Comparison of ENCODE assay signal across 7 mouse cellular contexts in the genomic region with DNA sequence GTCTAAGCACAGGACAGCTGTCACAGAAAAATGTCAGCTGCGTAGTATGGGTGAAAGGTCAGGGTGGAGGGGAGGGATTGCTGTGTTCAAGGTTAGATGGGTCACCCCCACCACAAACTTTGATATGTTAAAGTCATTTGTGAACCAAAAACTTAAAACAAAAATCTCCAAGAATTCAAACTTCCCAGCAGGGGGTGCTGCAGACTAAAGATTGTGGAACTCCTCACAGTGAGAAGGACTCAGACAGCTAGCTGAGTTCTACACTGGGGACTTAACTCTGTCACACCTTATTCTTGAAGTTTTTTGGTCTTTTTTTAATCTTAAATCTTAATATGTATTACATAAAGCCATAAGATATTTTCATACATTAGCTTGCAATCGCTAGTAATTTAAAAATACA. TPM values are rescaled to one million over a fixed set of nuclear protein-coding genes. Genes with fewer than 3 reads are reported as not detected.
DNase-seq lines count a peak whose midpoint lies in the region; ATAC-seq and TF ChIP-seq lines count a peak whose summit lies in the region.

No protein-coding gene starts in this region.

- TF ChIP-seq CTCF in CH12.LX (conservative IDR thresholded peaks at IDR 0.05 in 1 of 2, IDR thresholded peaks at IDR 0.05 in 1 of 2; ENCODE audit: low read depth in 2 of 2, low read length in 2 of 2): peak in 1 of 2 experiments; percentile 58; a peak in 2 of 4 replicates
- peak; percentile 52 for TF ChIP-seq CTCF in hindbrain, postnatal 0 days (IDR thresholded peaks at IDR 0.05; ENCODE audit: low read depth)

- no peak for TF ChIP-seq EP300 in CH12.LX (IDR thresholded peaks at IDR 0.05; ENCODE audit: low read length)

- 91% methylated on average over 2 of the region's 2 CpGs for WGBS in hindbrain, embryonic 11.5 days
- WGBS in hindbrain, embryonic 12.5 days: 86% methylated on average over 2 of the region's 2 CpGs
- 86% methylated on average over 2 of the region's 2 CpGs for WGBS in hindbrain, postnatal 0 days

- H3K4me2 ChIP-seq in hindbrain, embryonic 11.5 days (replicated peaks; ENCODE audit: low read depth, low read length): no peak overlapping the region
- no peak overlapping the region for H3K4me2 ChIP-seq in hindbrain, embryonic 12.5 days (replicated peaks)
- H3K4me2 ChIP-seq in CH12.LX (ENCODE audit: insufficient read depth, low read depth, poor library complexity, severe bottlenecking): no peak overlapping the region
- no peak overlapping the region for H3K4me2 ChIP-seq in hindbrain, postnatal 0 days (ENCODE audit: low read depth, low read length)

- no peak overlapping the region for H3K4me3 ChIP-seq in hindbrain, embryonic 11.5 days (ENCODE audit: low read depth, low read length)
- H3K4me3 ChIP-seq in hindbrain, embryonic 12.5 days: no peak overlapping the region
- no peak overlapping the region for H3K4me3 ChIP-seq in CH12.LX (replicated peaks in 1 of 3; ENCODE audit: low read depth in 2 of 3, low read length in 2 of 3, poor library complexity in 1 of 3)
- no peak overlapping the region for H3K4me3 ChIP-seq in hindbrain, postnatal 0 days (ENCODE audit: low read length)

- H3K36me3 ChIP-seq in hindbrain, embryonic 11.5 days (ENCODE audit: control insufficient read depth, insufficient read depth, low read length): peaks cover 12% of the 10 kb centered on the region; the same call in 1 of the 2 replicates
- H3K36me3 ChIP-seq in hindbrain, embryonic 12.5 days: peaks cover 56% of the 10 kb centered on the region
- peaks cover 51 to 79% of the 10 kb centered on the region in 2 experiments for H3K36me3 ChIP-seq in CH12.LX (replicated peaks in 1 of 2; ENCODE audit: control insufficient read depth in 1 of 2, insufficient read depth in 1 of 2, low read length in 1 of 2)
- H3K36me3 ChIP-seq in hindbrain, postnatal 0 days (ENCODE audit: insufficient read depth, low read length): peaks cover 10% of the 10 kb centered on the region; the same call in 1 of the 2 replicates

- in situ Hi-C loops in CH12.LX (cut with MboI; ENCODE audit: low pct_ligation_motif_present, low pct_unique_long_range_greater_than_20kb, low sequenced_read_pairs): no loop called here

- no peak overlapping the region for H3K27ac ChIP-seq in hindbrain, embryonic 11.5 days (ENCODE audit: low read depth, low read length)
- H3K27ac ChIP-seq in hindbrain, embryonic 12.5 days: no peak overlapping the region
- H3K27ac ChIP-seq in CH12.LX (ENCODE audit: insufficient read depth, low read depth): no peak overlapping the region
- no peak overlapping the region for H3K27ac ChIP-seq in hindbrain, postnatal 0 days

- H3K9me3 ChIP-seq in hindbrain, embryonic 11.5 days (ENCODE audit: control insufficient read depth, low read length): no peaks in the 10 kb centered on the region
- no peaks in the 10 kb centered on the region for H3K9me3 ChIP-seq in hindbrain, embryonic 12.5 days (replicated peaks)
- peaks cover 9% of the 10 kb centered on the region for H3K9me3 ChIP-seq in CH12.LX (replicated peaks; ENCODE audit: low read length)
- no peaks in the 10 kb centered on the region for H3K9me3 ChIP-seq in hindbrain, postnatal 0 days (ENCODE audit: low read length)

- ATAC-seq in hindbrain, embryonic 11.5 days (ENCODE audit: low FRiP score): no peak
- no peak for ATAC-seq in hindbrain, embryonic 12.5 days (ENCODE audit: low FRiP score)
- no peak for ATAC-seq in hindbrain, postnatal 0 days

- no peaks in the 10 kb centered on the region; the same call in none of the 2 replicates for H3K79me2 ChIP-seq in CH12.LX (replicated peaks; ENCODE audit: control insufficient read depth, extremely low read depth, insufficient read depth, poor library complexity, severe bottlenecking)

- peak; percentile 63 for TF ChIP-seq RAD21 in CH12.LX (IDR thresholded peaks at IDR 0.05; ENCODE audit: low read depth, low read length)

- dilution Hi-C loops in CH12.LX (cut with MboI; ENCODE audit: extremely low pct_ligation_motif_present, extremely low pct_unique_long_range_greater_than_20kb, low sequenced_read_pairs): no loop called here

- peak; percentile 49 for DNase-seq in hindbrain, embryonic 11.5 days (ENCODE audit: low spot score)
- peak; percentile 52 for DNase-seq in 3T3-L1 (ENCODE audit: low read depth, low spot score)
- peak; percentile 39 for DNase-seq in CH12.LX (ENCODE audit: extremely low read depth)
- DNase-seq in hindbrain, postnatal 0 days (ENCODE audit: low spot score): peak; percentile 76
- DNase-seq in right cerebral cortex, postnatal 10 days (ENCODE audit: low spot score in 2 of 2): peak; percentile 48 to 72
- DNase-seq in cerebellum, adult 8-10 months: no peak

- no peaks in the 10 kb centered on the region for H3K4me1 ChIP-seq in hindbrain, embryonic 11.5 days (replicated peaks; ENCODE audit: control insufficient read depth, insufficient read depth, low read length)
- H3K4me1 ChIP-seq in hindbrain, embryonic 12.5 days: 0 out of 2 replicates have a peak, but pooled peaks cover 5% of the 10 kb centered on the region
- H3K4me1 ChIP-seq in CH12.LX (ENCODE audit: control insufficient read depth in 1 of 2, insufficient read depth in 2 of 2): peaks cover 0 to 35% of the 10 kb centered on the region in 2 experiments; a peak in 2 of 4 replicates
- H3K4me1 ChIP-seq in hindbrain, postnatal 0 days (ENCODE audit: insufficient read depth, low read length): no peaks in the 10 kb centered on the region

- no peak for TF ChIP-seq POLR2A in CH12.LX (IDR thresholded peaks at IDR 0.05; ENCODE audit: low read depth, low read length)

- no peaks in the 10 kb centered on the region for H3K27me3 ChIP-seq in hindbrain, embryonic 11.5 days (ENCODE audit: control insufficient read depth, insufficient read depth, low read length)
- H3K27me3 ChIP-seq in hindbrain, embryonic 12.5 days: no peaks in the 10 kb centered on the region
- no peaks in the 10 kb centered on the region for H3K27me3 ChIP-seq in CH12.LX (replicated peaks)
- H3K27me3 ChIP-seq in hindbrain, postnatal 0 days (ENCODE audit: insufficient read depth, low read length): no peaks in the 10 kb centered on the region

- H3K9ac ChIP-seq in hindbrain, embryonic 11.5 days (ENCODE audit: low read depth, low read length): no peak overlapping the region
- no peak overlapping the region for H3K9ac ChIP-seq in hindbrain, embryonic 12.5 days
- H3K9ac ChIP-seq in CH12.LX (ENCODE audit: insufficient read depth, low read depth): no peak overlapping the region
- H3K9ac ChIP-seq in hindbrain, postnatal 0 days (replicated peaks; ENCODE audit: low read length): no peak overlapping the region

TF ChIP-seq in CH12.LX, 34 proteins besides CTCF, POLR2A, EP300 and RAD21:
- TF ChIP-seq SMC3 (IDR thresholded peaks at IDR 0.05; ENCODE audit: low read depth, low read length): peak; percentile 41
- TF ChIP-seq ELF1 (IDR thresholded peaks at IDR 0.05; ENCODE audit: low read depth, low read length): no peak
TF ChIP-seq in CH12.LX: peak in this region for 1.

RNA-seq across cellular contexts. Expression of a gene that starts 31.7 kb away (rescaled TPM):
- 22.8 and 28.4 TPM in 2 replicates for polyA plus RNA-seq in hindbrain, embryonic 11.5 days (2014; fragmentation: Nextera tagmentation; extraction: Ambion mirVana)
- polyA plus RNA-seq in hindbrain, embryonic 12.5 days (2016; fragmentation: Nextera tagmentation; extraction: Ambion mirVana): 29.0 and 29.5 TPM in 2 replicates
- 17.6 and 17.8 TPM in 2 replicates for total RNA-seq in CH12.LX (2012; rRNA removed)
- 25.0 and 25.7 TPM in 2 replicates for total RNA-seq in CH12.LX (2014; rRNA removed)
- 26.0 and 28.2 TPM in 2 replicates for polyA plus RNA-seq in CH12.LX (2012; ENCODE audit: insufficient read length, low read depth)
- total RNA-seq in hindbrain, postnatal 0 days (2014; rRNA removed): 22.0 and 23.5 TPM in 2 replicates
- 19.0 and 21.3 TPM in 2 replicates for polyA plus RNA-seq in hindbrain, postnatal 0 days (2015; fragmentation: Nextera tagmentation; extraction: Ambion mirVana)
